Mouse (Mus musculus): ENCODE results near the gene Ncapg. TPM values are rescaled to one million over a fixed set of nuclear protein-coding genes. Genes with fewer than 3 reads are reported as not detected.

Gene Ncapg
- 8.1 TPM for polyA plus RNA-seq (2017; shearing (Covaris generic))

DNA sequence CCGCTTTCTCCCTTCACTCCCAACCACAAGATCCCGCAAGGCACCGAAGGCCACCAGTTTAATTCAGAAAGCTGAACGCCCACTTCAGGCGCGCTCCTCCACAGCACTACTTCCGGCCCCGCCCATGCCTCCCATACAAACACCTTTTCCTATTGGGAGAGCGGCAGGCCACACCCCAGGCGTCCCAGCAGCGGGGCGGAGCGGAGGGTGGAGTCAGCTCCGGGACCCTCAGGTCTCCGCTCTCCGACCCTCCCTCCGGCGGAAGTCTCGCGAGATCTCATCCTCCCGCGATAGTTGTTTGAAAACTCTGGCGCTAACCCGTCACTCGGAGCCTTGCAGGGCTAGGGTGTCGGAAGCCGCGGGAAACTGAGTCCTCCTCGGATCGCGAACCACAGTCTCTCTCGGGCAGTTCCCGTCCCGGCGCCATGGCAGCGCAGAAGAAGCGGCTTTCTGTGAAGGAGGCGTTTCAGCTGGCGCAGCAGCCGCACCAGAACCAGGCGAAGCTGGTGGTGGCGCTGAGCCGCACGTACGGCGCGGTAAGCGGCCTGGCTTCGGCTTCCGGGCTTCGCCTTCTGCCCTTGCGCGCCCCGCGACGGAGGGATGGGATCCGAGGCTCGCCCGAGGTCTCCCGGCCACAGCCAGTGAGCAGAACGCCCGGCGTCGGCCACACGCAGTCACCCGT lies at the start of gene Ncapg:
TSS of gene Ncapg (plus strand) at position 322 of the 682 bp plus-strand sequence.

DNA sequence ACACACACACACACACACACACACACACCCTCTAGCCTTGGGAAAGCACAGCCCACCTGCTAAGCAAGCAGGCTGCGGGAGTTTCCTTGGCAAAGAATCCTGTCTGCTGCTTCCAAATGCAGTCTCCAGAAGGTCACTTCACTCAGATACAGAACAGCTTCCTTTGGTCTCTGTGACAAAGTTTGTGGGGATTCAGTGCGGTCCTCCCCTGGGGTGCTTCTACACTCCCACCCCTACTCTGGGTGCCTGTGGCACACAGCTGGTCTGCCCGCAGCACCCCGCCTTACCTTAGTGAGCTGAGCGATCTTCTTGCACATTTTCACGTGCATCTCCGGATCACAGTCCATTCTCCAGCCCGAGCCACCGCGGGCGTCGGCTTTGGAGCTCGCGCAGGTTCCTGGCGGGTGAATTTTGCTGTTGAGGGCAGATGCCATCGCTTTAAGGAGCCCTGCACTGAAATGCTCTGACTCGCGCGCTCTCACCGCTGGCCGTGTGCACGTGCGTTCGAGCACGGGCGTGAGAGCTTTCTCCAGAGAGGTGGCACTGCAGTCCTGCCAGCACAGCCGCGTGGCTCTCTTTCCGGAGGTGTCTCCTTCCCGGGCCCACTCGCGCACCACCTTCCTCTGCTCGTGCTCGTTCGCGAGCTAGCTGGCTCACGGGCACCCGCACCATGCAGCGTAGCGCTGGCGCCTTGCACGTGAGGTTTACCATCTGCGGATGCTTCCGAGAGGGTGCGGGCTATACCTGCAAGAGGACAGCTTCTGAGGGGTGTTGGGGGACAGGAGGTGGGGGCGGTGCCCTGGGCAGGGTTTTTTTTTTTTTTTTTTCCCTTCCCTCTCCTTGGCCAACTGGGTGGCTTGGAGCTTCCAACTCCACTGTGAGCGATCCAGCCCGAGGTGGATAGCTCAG lies 30.7 kb upstream of the Ncapg start, which contains the start of gene Fam184b:
TSS of gene Fam184b (minus strand) at position 809 of the 909 bp plus-strand sequence.

Other genes with a start within 250 kb of the Ncapg start
- 110 TPM for gene Qdpr, start 219.7 kb upstream of the Ncapg start, polyA plus RNA-seq (2017; shearing (Covaris generic))
- gene Clrn2, start 216.2 kb upstream of the Ncapg start, polyA plus RNA-seq (2017; shearing (Covaris generic)), result not detected
- 35.3 TPM for gene Lap3, start 176.5 kb upstream of the Ncapg start, polyA plus RNA-seq (2017; shearing (Covaris generic))
- gene Med28, start 149.7 kb upstream of the Ncapg start, polyA plus RNA-seq (2017; shearing (Covaris generic)), result 309 TPM
- 0.06 TPM for gene Fam184b, start 30.3 kb upstream of the Ncapg start, polyA plus RNA-seq (2017; shearing (Covaris generic))
- gene Lcorl, start 187.7 kb downstream of the Ncapg start, polyA plus RNA-seq (2017; shearing (Covaris generic)), result 24.2 TPM